Mouse (Mus musculus): ENCODE data around the gene Nacc1.

DNA sequence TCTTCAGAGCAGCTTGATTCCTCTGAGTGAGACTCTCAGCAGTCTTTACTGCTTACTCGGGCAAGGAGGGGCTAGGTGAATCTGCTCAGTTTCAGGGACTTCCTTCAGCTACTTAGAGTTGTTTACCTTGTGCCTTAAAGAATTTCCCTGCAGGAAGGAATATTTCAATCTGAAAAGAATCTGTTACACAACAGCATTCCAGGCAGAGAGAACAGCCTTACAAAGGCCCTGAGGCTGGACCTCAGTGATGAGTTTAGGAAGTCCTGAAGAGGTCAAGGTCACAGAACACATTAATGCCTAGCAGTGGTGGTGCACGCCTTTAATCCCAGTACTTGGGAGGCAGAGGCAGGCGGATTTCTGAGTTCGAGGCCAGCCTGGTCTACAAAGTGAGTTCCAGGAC is 55.8 kb downstream of the Nacc1 start:
- TF ChIP-seq CTCF (IDR thresholded peaks at IDR 0.05; ENCODE audit: low read depth, low read length) (no peak), POLR2A (IDR thresholded peaks at IDR 0.05; ENCODE audit: extremely low read depth, insufficient read depth, low read length) (no peak)

All from liver, adult 2 months (tissue).